Mouse (Mus musculus): Measurements from ENCODE around the gene Fgg. TPM values are rescaled to one million over a fixed set of nuclear protein-coding genes. Genes with fewer than 3 reads are reported as not detected.
A peak's percentile ranks its signal among the peaks of the same experiment; 100 is the strongest.

The Fgg gene
- total RNA-seq (2017): not detected in 2 replicates

DNA sequence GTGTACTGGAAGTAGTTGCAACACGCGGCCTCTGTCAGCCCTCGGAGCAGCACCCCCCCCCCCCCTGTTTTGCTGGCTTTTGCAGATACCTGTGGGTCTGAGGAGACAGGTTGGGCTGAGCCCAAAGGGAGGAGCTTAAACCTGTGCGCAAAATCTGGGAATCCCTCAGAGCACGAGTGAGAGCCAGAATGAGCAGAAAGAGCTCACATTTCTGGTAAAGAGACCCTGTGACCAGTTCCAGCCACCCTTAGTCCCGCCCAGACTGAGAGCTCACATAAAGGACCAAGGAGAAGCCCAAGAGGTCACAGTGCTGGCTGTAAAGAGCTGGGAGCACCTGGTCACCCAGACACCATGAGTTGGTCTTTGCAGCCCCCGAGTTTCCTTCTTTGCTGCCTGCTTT lies at the start of gene Fgg:
Gene Fgg (plus strand): TSS at position 168 of the 400 bp plus-strand sequence.
- no peak for ATAC-seq (ENCODE audit: extremely low read depth, insufficient number of reproducible peaks, low FRiP score, poor library complexity, severe bottlenecking)

DNA sequence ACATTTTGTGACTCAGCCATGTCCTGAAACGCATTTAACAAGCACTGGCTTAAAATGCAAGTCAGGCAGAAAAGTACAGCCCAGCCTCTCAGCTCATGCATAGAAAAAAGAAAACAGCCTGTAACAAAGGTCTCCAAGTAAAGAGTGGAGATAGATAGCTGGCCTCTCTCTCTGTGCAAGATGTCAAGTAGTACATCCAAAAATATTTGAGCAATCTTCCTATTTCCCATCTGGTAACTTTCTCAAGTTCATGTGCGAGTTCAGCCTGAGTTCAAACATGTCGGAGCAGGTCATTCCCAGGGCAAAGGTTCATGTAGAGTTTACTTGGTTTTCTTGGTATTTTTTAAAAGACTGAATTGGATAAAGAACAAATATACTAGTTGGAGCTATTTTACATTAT lies 36.5 kb upstream of the Fgg start:
- ATAC-seq (ENCODE audit: extremely low read depth, insufficient number of reproducible peaks, low FRiP score, poor library complexity, severe bottlenecking): no peak

DNA sequence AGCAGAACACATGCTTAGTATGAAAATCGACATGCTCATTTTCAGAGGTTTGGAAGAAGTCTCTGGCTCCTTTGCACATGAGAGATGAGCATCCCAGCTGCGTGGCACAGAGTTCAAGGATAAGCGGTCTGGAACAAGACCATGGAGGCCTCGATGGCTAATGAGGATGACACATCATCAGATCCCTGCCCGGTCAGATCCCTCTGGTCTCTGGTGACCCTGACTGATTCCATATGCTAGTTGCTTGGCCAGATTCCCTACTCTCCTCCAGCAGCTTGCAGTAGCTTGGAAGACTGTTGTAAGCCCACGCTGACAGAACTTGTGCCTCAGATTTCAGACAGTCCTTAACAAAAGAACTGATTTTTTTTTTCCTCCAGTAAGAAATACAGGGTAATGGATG lies 26.7 kb upstream of the Fgg start:
- ATAC-seq (ENCODE audit: extremely low read depth, insufficient number of reproducible peaks, low FRiP score, poor library complexity, severe bottlenecking): no peak

DNA sequence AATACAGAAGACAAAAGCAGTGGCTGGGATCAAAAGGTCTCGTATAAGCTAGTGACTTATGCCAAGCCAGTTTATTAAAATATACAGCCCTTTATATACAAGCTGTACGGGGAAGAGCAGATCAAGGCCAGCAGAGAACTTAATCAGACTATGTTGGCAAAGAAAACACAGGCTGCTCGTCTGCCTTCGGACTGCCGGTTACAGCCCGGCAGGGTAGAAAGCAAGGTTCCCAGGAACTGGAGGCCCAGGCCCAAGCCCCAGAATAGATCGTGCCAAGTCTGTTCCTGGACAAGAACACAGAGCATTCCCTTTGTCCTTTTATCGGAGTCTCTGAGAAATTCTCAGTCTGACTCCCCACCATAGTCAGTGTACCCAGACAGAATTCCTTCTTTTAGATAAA lies 25.7 kb upstream of the Fgg start:
- ATAC-seq (ENCODE audit: extremely low read depth, insufficient number of reproducible peaks, low FRiP score, poor library complexity, severe bottlenecking): no peak

GRCm38 (mm10) chr3:82984840-82985239 lies 22.7 kb upstream of the Fgg start:
- ATAC-seq (ENCODE audit: extremely low read depth, insufficient number of reproducible peaks, low FRiP score, poor library complexity, severe bottlenecking): no peak

- no peak for ATAC-seq (ENCODE audit: extremely low read depth, insufficient number of reproducible peaks, low FRiP score, poor library complexity, severe bottlenecking)
These were observed 15.6 kb upstream of the Fgg start for GRCm38 (mm10) chr3:82991963-82992362.

- ATAC-seq (ENCODE audit: extremely low read depth, insufficient number of reproducible peaks, low FRiP score, poor library complexity, severe bottlenecking): no peak
These were observed 14.6 kb upstream of the Fgg start for GRCm38 (mm10) chr3:82992956-82993355.

GRCm38 (mm10) chr3:82995368-82995767 lies 12.2 kb upstream of the Fgg start:
- no peak for ATAC-seq (ENCODE audit: extremely low read depth, insufficient number of reproducible peaks, low FRiP score, poor library complexity, severe bottlenecking)

GRCm38 (mm10) chr3:82996656-82997055 lies 10.9 kb upstream of the Fgg start:
- no peak for ATAC-seq (ENCODE audit: extremely low read depth, insufficient number of reproducible peaks, low FRiP score, poor library complexity, severe bottlenecking)

- ATAC-seq (ENCODE audit: extremely low read depth, insufficient number of reproducible peaks, low FRiP score, poor library complexity, severe bottlenecking): peak; percentile 50; the same call in 1 of the 2 replicates
These were observed 8.6 kb upstream of the Fgg start for GRCm38 (mm10) chr3:82998772-82999463.

DNA sequence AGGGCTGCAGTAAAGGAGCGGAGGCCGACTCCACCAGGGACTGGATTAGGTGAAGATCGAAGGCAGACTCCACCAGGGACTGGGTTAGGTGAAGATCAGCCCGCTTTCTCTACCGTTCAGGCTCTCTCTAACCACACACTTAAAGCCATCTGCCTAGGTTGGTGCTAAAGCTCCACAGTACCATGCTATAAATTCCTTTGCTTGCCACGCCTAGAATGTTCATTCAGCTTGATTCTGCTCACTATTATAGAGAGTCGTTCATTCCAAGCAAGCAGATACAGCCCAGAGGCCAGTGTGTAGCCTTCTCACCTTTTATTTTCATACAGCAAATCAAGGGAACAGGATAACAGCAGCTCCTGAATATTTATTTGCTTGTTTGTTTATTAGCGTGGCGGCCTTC lies 7.5 kb upstream of the Fgg start:
- no peak for ATAC-seq (ENCODE audit: extremely low read depth, insufficient number of reproducible peaks, low FRiP score, poor library complexity, severe bottlenecking)

DNA sequence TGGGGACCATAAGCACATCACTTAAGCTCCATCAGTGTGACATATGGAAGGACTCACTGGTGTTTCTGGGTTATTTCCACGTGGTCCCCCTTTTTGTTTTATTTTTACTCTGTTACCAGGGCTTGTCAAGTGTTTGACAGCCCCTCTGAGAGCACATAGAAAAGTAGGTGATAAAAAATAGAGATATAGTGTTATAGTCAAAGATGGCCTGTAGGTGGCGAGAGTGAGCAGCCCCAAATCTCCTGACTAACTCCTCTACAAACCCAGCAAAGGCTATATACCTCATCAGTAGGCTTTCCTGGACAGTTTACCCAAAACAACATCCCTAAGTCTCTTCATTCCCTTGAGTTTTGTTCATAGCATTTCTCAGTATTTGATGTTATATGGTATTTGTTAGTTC lies 5.3 kb upstream of the Fgg start:
- ATAC-seq (ENCODE audit: extremely low read depth, insufficient number of reproducible peaks, low FRiP score, poor library complexity, severe bottlenecking): peak; percentile 56; the same call in 1 of the 2 replicates

DNA sequence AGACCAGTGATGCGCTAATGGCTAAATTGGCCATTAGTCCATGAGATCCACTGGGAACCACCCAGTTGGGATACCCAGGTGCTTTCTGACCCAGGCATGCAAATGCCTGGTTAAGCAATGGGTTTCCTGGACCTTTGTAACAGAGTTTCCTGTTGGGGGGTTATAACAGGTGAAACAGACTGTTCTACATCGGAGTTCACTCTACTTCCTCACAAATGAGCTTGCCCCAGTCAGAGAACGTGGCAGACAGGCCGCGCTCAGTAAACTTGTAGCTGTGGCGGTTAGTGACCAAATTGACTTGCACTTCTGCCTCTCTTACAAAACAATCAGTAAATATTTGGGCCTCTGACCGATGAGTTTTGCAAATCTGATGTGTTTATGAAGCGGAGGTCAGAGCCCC lies 4.5 kb upstream of the Fgg start:
- no peak for ATAC-seq (ENCODE audit: extremely low read depth, insufficient number of reproducible peaks, low FRiP score, poor library complexity, severe bottlenecking)

DNA sequence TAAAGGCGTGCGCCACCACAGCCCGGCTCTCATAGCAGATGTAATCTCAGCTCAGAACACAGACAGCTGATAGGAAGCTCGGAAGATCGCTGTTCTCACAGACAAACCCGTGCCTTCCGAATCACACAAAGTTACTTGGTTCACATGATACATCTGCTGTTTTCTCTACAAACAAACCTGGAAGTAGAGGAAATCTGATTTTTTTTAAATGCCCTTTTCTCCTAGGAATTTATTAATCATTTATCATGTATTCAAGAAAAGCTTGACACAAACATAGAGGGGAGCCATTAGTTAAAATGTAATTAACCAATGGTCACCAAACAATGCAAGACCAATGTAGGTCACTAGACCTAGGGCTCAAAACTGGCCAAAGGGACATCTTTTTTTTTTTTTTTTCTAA lies 2.7 kb upstream of the Fgg start:
- ATAC-seq (ENCODE audit: extremely low read depth, insufficient number of reproducible peaks, low FRiP score, poor library complexity, severe bottlenecking): no peak

GRCm38 (mm10) chr3:83010291-83010690 lies 2.8 kb downstream of the Fgg start:
- no peak for ATAC-seq (ENCODE audit: extremely low read depth, insufficient number of reproducible peaks, low FRiP score, poor library complexity, severe bottlenecking)

- no peak for ATAC-seq (ENCODE audit: extremely low read depth, insufficient number of reproducible peaks, low FRiP score, poor library complexity, severe bottlenecking)
These were observed 3.6 kb downstream of the Fgg start for GRCm38 (mm10) chr3:83011136-83011535.

DNA sequence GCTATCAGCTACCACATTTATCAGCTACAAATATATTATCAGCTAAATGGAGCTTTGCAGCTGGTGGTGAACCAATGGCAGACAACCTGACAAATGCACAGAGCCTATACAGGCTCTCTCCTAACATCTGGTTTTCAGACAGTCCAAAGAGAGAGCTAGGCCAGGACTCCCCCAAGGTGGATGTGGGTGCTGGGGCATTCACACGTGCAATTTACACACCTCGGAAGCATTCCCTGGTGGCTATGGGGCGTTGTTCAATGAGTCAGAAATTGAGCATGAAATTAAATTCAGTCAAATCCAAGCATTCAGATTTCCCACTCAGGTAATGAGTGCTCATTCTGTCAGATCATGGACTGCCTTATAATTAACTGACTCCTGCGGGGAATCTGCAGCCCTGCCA lies 4.0 kb downstream of the Fgg start:
- ATAC-seq (ENCODE audit: extremely low read depth, insufficient number of reproducible peaks, low FRiP score, poor library complexity, severe bottlenecking): no peak

- no peak for ATAC-seq (ENCODE audit: extremely low read depth, insufficient number of reproducible peaks, low FRiP score, poor library complexity, severe bottlenecking)
These were observed 5.1 kb downstream of the Fgg start for GRCm38 (mm10) chr3:83012636-83013035.

GRCm38 (mm10) chr3:83013951-83014350 lies 6.4 kb downstream of the Fgg start:
- no peak for ATAC-seq (ENCODE audit: extremely low read depth, insufficient number of reproducible peaks, low FRiP score, poor library complexity, severe bottlenecking)

DNA sequence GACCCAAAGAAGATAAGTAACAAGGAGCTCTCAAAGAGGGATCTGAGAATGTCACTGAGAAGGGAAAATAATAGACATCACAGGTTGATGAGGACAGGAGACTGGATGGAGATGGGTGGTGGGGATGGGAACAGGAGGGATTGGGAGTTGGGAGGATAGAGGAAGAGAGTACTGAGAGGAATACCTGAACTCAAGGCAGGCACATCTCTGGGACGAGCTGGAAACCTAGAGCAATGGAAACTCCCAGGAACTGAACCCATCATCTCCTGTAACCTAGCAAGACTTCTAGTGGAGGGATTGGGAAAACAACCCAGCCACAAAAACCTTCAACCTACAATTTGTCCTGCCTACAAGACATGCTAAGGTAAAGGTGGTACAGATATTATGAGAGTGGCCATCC lies 8.7 kb downstream of the Fgg start:
- ATAC-seq (ENCODE audit: extremely low read depth, insufficient number of reproducible peaks, low FRiP score, poor library complexity, severe bottlenecking): no peak

GRCm38 (mm10) chr3:83020387-83020786 lies 12.9 kb downstream of the Fgg start:
- ATAC-seq (ENCODE audit: extremely low read depth, insufficient number of reproducible peaks, low FRiP score, poor library complexity, severe bottlenecking): no peak

Measured in neutrophil, adult 5-6 weeks (primary cell).